Mouse (Mus musculus) forebrain, embryonic 12.5 days (tissue): Measurements from ENCODE around the gene Ccdc51. TPM values are rescaled to one million over a fixed set of nuclear protein-coding genes. Genes with fewer than 3 reads are reported as not detected.

ENCODE experiments used
- polyA plus RNA-seq: library from polyadenylated mRNA; unstranded; fragments of >200 nt; fragmentation: Nextera tagmentation; extraction: Ambion mirVana; gene quantifications from 2 replicates; pipeline ENCODE4 v1.2.1, GENCODE M21; 2016

Ccdc51 gene
- polyA plus RNA-seq, 1 experiment from 2014 or later = 13.9 TPM

Other genes with a start within 250 kb of the Ccdc51 start
- gene Slc26a6, start 229.2 kb upstream of the Ccdc51 start, polyA plus RNA-seq = 12.4 and 13.1 TPM in 2 replicates
- gene Tmem89, start 167.9 kb upstream of the Ccdc51 start, polyA plus RNA-seq = not detected in 2 replicates
- gene Uqcrc1, start 145.9 kb upstream of the Ccdc51 start, polyA plus RNA-seq = 353 and 359 TPM in 2 replicates
- gene Col7a1, start 128.9 kb upstream of the Ccdc51 start, polyA plus RNA-seq = 2.2 and 3.2 TPM in 2 replicates
- gene Ucn2, start 96.5 kb upstream of the Ccdc51 start, polyA plus RNA-seq = not detected in 2 replicates
- gene Pfkfb4, start 90.7 kb upstream of the Ccdc51 start, polyA plus RNA-seq = 16.5 and 18.4 TPM in 2 replicates
- gene Shisa5, start 43.9 kb upstream of the Ccdc51 start, polyA plus RNA-seq = 35.6 and 37.3 TPM in 2 replicates
- 8.4 and 8.9 TPM in 2 replicates for gene Trex1, start 22.8 kb upstream of the Ccdc51 start, polyA plus RNA-seq
- gene Atrip, start 8.4 kb upstream of the Ccdc51 start, polyA plus RNA-seq = 32.4 and 32.5 TPM in 2 replicates
- 734 and 744 TPM in 2 replicates for gene Tma7, start 94 bp downstream of the Ccdc51 start, polyA plus RNA-seq
- gene Plxnb1, start 12.9 kb downstream of the Ccdc51 start, polyA plus RNA-seq = 39.9 and 44.4 TPM in 2 replicates
- gene Fbxw21, start 79.5 kb downstream of the Ccdc51 start, polyA plus RNA-seq = not detected in 2 replicates
- not detected in 2 replicates for gene Fbxw13, start 113.5 kb downstream of the Ccdc51 start, polyA plus RNA-seq
- gene Fbxw20, start 152.3 kb downstream of the Ccdc51 start, polyA plus RNA-seq = not detected in 2 replicates
- gene Fbxw14, start 205.2 kb downstream of the Ccdc51 start, polyA plus RNA-seq = not detected in 2 replicates